Mouse (Mus musculus): ENCODE results near the gene Scg5. TPM values are rescaled to one million over a fixed set of nuclear protein-coding genes. Genes with fewer than 3 reads are reported as not detected.
A peak's percentile ranks its signal among the peaks of the same experiment; 100 is the strongest.

Scg5 gene
- under 1 TPM in 1 of 2 experiments, not detected in 1; 0.24 TPM for total RNA-seq (2021)
- long read RNA-seq, experiment 1 = 0 reads
- long read RNA-seq, experiment 2 = 0 reads

DNA sequence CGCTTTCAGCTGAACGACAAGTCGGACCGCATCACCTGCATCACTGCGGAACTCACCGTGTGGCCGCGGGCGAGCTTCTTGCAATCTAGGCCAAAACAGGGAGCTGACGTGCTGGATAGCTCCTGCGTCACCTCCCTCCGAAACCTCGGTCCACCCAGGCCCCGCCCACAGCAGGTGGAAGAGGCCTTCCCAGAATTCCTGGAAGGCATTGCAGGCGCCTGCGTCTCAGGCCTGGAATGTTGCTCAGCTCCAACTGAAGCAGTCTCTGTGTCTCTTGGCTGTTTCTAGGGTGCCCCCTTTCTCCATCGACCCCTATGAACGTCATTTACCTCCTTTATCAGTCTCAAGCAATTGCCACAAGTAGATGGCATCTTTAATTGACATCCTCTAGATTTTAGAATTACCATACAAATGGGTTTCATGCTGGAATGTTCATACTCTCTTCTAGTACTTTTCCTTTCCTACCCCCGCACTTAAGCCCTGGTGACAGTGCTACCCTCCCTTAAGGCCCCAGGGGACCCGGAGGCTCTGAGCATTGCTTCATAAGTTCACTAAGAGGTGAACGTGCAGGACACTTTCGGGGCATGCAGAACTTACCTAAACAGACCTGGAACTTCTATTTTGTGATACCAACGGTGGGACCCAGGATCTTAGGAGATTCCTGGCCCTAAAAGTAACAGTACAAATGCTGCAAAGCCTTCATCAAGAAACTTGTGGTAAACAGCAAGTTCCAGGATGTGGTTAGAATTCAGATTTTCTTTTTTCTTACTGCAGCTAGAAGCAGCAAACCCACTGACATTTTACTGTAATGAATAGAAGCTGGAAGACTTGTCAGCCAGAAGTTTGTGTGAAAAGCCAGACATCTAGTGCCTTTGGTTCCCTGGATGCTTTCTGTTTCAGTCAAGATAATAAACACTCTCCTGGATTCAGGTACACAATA lies at the start of gene Scg5:
Gene Scg5, minus strand, starts transcription at position 179 of the 940 bp plus-strand sequence.
- peak; percentile 17 to 37 for DNase-seq
- intact Hi-C loops (cut with DNase I) = no loop called here

DNA sequence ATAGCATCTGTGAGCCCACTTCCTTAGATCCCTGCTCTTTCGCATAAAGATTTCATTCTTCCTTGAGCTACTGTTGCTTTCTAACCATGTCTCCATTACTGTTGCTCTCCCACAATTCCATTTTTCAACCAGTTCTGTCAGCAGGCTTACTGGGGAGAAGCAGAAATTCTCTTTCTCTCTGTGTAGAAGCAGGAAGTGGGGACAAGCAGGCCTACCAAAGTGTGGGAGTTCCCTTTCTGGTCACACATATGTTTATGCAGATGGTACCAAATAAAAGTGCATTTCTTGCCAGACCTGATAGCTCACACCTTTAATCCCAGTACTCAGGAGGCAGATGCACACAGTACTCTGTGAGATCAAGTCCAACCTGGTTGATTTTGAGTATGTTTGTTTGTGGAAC lies 41.2 kb upstream of the Scg5 start:
- intact Hi-C loops (cut with DNase I) = no loop called here
- no peak for DNase-seq

DNA sequence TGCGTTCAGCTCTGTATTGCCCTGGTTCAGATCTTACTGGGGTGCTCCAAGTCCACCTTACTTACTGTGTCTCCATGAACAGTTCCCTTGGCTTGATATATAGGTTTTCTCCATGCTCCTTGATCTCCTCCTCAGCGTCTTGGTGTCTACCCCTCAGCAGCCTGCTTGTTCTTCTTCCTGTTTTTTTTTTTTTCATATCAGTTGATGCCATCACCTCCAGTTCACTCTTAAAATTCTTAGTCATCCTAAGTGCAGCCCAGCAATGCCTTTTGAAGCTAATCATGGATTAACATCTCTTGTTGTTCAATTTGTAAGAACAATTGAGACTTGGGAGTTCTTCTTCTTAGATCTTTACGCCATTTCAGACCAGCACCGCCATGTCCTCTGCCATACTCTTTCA lies 39.5 kb upstream of the Scg5 start:
- intact Hi-C loops (cut with DNase I) = loop anchor here (5.0 kb wide), 3 partner anchors 84 to 179 kb away; no protein-coding TSS in a partner anchor
- DNase-seq = no peak

DNA sequence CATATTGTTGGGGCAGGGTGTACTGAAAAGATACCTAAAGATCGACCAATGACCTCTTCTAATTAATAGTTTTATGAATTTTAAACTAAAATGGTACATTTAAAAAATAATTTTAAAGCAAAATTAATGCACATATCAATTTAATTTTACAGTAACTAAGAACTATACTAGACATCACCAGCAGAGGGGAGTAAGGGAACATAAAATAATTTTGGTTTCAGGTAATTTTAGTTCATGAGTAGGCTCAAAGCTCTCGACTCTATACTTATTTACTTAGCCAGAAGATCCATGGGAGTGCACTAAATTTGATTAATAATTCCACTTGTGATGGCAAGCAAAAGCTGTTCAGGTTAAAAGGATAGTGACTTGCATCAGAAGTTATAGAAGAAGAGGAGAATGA lies 37.2 kb upstream of the Scg5 start:
- intact Hi-C loops (cut with DNase I) = loop anchor here (2.0 to 5.0 kb wide), 4 partner anchors 86 to 279 kb away; no protein-coding TSS in a partner anchor
- DNase-seq = no peak

DNA sequence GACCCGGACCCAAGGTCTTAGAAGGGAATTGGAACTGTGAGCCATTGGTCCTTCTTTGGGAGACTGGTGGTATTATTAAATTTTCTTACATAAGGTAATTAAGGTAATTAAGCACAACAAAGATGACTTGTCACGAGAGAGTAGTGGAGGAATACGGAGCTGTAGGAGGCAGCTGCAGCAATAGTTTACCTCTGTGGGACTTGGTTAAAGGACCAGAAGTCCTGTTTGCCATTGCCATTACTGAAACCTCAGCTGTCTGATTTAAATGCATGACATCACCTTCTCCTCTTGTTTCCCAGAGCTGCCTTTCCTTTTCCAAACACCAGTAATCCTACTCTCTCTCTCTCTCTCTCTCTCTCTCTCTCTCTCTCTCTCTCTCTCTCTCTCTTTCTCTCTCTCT lies 20.2 kb upstream of the Scg5 start:
- intact Hi-C loops (cut with DNase I) = no loop called here
- DNase-seq = no peak

DNA sequence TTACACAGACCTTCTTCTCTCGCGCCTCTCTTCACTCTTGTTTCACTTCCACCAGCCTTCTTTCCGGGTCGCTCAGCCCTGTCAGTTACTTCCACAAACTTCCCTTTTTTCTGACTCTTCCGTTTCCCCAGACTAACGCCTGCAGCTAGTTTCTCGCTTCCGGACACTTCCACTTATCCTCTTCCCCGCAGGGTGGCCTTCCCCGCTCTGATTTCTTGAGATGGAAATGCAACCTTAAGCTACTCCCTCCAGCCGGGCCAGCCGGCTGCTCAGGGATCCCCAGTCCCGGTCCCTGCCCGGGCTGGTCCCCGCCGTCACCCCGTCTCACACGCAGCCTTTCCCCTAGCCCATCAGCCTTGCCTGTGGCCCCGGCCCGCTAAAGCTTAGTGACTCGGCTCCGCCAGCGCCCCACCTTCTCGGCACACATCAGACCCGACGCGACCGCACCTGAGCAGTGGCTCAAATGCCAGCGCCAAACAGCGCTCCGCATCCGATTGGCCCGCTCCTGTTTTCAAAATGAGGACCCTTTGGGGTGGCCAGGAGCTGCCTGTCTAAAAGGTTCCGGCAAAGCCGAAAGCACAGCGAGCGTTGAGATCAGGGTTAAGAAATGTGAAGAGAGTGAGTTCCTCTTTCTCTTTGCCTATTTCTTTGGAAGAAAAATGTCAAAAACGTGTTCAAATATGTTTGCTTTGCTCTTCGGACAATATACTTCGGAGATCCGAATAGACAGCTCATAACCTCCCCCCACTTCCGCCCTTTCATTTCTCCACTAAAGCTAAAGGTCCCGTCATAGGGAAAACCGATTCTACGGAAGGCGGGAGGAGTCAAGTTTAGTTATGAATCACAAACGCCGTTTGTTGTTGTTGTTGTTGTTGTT lies 19.6 kb upstream of the Scg5 start, which contains the start of gene Arhgap11a:
Gene Arhgap11a, minus strand, starts transcription at position 417 of the 877 bp plus-strand sequence.
- intact Hi-C loops (cut with DNase I) = no loop called here
- DNase-seq = peak; percentile 89 to 93

DNA sequence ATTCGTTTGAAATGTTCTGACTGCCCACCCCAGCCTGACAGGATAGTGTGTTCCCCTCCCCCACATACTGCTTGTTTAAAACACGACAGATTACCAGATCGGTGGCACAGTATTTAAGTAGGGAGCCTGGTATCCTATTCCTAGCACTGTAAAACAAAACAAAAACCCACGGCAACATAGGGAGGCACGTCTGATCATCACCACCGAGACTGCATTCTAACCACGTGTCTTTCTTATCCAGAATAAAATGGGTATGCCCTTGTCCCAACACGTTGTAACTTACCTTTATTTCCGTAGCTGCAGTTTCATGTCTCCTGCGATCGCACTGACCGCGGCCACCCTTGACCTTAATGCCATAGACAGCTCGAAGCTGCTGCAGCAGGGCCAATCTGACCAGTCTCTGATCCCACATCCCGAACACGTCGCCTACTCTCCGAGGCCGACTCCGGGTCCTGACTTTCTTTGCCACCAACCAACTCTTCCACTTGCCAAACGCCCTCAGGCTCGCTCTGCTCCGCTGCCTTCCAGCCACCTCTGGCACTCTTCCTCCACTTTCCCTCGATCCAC lies 18.8 kb upstream of the Scg5 start:
- DNase-seq = no peak
- intact Hi-C loops (cut with DNase I) = no loop called here

DNA sequence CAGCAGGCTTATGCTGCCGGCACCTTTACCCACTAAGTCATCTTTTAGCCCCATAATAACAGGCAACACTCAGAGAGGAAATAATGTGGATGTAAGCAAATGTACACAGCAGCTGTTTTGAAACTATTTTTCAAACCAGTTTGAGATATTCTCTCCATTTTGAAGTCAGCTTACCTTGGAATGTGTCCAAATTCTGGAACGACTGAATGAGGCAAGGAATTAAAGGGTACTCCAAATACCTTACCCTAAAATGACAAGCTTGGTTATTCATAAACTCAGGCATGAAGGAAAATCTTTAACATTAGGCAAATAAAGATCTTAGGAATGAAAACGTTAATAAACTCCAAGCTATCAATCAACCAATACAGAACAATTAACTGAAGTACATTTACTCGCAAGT lies 16.2 kb upstream of the Scg5 start:
- intact Hi-C loops (cut with DNase I) = no loop called here
- no peak for DNase-seq

DNA sequence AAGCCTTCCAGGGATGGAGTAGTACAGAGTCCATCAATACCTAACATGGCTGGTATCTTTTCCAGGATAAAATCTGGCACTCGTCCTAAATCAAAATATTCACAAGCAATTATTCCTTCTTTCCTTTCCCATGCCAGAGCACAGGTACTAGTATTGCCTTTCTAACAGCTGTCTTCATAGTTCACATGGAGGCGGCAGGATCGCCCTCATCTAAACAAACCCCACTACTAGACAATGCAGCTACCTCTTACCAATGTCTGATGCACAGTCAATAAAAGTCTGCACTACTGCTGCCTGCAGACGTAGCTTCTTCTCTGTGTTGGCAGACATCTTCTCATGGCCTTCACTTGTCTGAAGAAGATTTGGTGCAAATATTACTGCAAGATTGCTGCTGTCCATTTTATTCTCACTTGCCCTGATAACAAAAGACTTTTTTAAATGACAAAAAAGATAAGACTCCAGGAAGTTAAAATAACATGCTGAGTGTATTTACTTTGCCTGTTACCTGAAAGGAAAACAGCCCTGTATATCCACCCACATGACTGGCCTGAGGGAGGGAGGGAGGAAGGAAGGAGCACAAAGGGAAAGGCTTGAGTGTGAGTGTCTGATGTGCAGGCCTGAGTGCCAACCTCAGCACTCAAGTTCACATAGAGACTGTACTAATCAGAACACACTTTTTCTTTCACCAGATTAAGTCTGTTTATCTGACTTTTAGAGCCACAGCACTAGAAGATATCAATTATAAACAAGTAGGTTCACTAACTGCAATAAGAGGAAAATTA lies 12.9 kb upstream of the Scg5 start:
- intact Hi-C loops (cut with DNase I) = no loop called here
- no peak for DNase-seq

DNA sequence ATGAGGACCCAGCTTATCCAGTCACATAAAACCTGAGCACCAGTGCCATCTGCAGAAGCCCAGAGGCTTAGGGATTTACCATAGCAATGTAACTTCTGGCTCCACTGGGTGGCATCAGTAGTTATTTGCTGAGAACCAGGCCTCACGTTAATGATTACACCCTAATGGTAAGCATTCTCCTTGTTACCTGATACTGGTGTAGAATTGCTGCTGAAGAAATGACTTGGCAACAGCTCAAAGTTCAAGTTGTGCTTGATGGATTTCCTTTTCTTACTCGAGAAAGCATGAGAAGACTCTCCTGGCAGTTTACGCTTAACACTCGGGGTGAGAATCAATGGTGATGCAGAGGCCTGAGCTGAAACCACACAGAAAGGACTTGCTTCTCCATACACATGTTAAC lies 10.6 kb upstream of the Scg5 start:
- intact Hi-C loops (cut with DNase I) = no loop called here
- no peak for DNase-seq

DNA sequence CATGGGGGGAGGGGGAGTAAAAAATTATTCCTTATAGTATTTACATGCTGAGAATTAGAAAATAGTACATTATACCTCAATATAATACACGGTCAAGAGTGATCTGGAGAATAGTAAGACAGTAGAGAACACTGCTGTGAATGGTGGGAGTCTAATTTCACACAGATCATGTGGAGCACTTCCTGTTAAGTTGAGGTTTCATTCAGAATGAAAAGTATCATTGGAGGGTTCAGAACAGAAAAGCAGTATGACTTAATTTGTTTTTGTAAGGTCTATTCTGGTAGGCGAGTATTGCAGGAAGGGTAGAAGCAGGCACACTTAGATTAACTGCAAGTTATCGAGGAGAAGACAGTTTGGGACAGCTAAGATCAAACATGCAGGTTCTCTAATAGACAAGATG lies 6.3 kb upstream of the Scg5 start:
- DNase-seq = no peak
- intact Hi-C loops (cut with DNase I) = no loop called here

DNA sequence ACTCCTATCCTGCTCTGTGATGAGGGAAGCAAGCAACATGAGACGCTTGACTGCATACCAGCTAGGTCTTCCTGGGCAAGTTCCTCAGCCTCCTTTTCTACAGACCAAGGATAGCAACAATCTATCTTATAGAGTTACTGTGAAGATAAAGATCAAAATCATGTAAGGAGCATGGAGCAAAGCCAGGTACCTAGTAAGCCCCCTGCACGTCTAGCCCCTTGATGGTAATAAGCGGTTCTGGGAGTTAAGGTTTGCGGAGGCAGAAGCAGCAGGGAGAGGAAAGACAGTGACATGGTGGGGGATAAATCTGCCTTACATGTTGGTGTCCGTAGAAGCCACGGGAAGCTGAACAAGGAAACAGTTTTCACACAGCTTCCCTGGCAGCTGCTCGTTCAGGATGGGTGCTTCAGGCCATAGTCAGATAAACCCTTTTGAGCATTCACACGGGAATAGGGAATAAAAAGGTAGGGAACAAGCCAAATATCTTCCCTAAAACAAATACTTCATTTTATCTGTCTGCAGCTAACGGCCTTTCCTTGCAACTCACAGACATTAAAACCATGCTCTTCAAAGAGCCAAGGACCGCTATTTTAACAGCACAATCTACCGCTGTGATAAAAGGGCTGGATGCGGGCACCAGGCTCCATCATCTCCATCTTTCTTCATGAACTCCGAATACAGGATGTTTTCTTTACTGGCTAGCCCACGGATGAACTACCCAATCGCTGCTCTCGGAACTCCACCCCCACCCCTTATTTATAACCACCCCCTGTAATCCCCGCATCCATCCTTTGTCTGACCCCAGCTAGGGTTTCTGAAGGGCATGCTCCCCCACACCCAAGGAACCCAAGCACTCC lies 607 bp downstream of the Scg5 start:
- intact Hi-C loops (cut with DNase I) = no loop called here
- no peak for DNase-seq

DNA sequence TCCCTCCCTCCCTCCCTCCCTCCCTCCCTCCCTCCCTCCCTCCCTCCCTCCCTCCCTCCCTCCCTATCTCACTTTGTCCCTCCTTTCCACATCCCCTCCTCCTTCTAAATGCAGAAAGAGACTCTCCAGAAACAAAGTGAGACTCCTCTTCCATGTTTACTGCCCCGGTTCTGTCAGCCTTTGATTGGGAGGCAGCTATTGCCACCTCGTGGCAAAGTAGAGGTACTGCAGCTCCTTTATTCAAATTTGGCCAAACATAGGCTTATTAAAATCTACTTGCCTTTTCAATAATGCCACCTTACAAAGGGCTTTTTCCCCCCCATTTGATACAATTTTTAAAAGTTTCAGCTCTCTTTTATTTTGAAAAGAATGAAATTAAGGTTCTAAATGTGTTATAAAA lies 5.0 kb downstream of the Scg5 start:
- intact Hi-C loops (cut with DNase I) = loop anchor here (1.0 kb wide), 1 partner anchor 329 kb away; no protein-coding TSS in a partner anchor
- peak; percentile 27 to 46 for DNase-seq

DNA sequence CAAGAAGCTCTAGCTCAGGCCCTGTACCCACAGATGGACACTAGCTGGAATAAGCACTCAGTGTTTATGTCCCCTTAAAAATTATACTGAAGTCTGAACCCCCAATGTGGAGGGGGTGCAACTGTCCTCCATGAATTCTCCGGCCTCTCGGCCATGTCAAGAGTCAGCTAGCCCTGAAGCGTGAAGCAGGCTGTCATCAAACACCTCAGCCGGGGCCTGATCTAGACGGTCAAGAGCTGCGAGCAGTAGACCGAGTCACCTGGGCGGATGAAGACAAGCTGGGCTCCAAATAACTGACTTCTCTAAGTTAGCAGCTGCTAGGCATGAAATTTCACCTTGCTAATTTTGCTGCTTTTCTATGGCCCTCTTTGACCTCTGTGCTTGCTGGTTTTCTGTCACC lies 6.6 kb downstream of the Scg5 start:
- DNase-seq = no peak
- intact Hi-C loops (cut with DNase I) = no loop called here

DNA sequence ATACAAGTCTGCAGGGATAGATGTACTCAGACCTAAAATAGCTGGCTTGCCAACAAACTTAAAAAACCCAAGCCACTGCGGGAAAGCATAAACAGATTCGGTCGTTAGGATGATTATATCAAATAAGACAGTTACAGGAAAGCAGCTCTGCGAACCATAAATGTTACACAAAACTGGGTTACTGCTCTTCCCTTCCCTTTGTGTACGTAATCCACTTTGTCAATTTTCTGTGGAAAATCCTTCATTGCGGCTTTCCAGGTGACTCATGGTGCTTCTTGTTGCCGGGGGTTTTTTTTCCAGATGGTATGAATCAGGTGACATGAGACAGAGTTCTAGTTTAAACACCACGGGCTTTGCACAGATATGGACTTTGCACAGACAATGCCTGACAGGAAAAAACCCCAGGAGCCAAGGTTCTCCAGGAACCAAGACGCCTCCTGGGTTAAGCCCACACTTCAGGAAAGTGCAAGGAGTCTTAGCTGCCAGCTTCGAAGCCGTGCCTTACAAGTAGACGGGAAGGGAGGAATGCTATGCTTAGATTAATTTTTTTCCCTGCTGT lies 7.7 kb downstream of the Scg5 start:
- DNase-seq = no peak
- intact Hi-C loops (cut with DNase I) = no loop called here

DNA sequence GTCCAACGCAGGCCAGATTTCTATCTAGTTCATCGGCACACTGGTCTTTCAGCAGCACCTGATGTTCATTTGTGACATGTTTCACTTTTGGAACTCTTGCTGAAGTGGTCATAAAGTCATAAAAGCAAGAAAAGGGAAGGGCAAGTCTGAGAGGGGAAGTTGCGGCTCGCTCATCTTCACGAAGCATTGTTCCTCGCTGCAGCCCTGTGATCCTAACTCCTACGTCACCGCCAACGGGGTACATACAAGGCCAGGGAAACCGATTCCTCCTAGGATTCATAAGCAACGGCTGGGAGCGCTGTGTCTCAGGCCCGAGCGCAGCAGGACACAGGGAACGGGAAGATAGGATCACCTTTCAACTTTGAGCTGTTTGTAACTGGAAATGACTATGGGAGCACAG lies 8.8 kb downstream of the Scg5 start:
- DNase-seq = no peak
- intact Hi-C loops (cut with DNase I) = no loop called here

DNA sequence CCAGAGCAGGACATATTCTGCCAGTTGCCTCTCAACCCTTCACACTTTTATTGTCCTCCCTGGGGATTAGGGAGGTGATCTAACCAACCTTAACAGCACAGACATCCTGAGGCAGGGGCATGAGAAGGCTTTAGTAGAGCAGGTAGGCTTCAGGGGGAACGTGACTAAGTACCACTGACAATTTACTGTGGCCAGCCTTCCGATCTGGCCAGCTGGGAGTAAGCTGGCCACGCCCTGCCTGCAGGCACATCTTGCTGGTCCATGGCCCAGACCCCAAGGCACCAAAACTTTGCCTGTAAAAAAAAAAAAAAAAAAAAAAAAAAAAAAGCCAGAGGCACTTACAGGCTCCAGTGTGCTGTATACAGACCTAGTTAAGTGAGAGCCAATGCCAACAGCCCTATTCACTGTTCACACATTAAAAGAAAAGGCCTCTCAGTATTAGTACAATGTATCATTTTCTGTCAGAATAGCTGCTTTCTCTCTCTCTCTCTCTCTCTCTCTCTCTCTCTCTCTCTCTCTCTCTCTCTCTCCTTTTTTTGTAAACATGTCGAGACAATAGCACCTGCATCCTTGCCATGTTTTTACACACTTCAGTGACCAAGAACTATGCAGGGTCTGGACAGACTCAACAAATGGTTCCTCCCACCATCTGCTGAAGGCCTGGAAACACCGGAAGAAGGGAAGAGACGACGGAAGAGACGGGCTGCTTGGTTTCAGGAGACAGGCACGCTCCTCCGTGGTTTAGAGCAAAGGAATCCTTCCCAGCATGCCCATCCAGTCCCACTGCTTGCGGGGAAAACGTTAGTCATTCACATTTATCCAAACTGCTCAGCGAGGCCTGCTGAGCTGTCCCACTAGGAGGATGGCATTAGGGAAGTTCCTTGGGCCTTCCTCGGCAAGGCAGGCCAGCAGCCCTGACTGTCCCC lies 11.0 kb downstream of the Scg5 start:
- no peak for DNase-seq
- intact Hi-C loops (cut with DNase I) = no loop called here

DNA sequence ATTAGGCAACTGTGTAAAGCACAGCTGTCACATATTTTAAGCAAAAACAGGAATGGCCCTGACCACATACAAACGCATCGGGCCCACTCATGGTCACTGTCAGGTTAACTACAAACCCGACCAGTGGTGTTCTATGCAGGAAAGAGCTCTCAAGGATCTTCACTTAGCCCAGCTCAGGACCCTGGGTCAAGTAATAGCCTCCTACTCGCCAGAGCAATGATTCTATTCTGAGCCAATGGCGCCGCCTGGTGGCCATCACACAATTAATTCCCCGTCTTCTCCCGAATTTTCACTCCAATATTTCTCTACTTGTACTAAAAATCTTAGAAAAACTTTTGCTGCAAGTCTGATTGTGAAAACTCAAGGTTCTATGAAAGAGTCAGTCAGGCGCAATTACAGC lies 21.3 kb downstream of the Scg5 start:
- intact Hi-C loops (cut with DNase I) = loop anchor here (5.0 to 10.0 kb wide), 3 partner anchors 270 to 503 kb away; no protein-coding TSS in a partner anchor
- peak; percentile 67 to 77 for DNase-seq

Measured in heart, postnatal 14 days (tissue).